In genomic region chr16:31766715-31767114, GRCm38 (mm10) we compare ENCODE assay signal across 14 mouse cellular contexts.
DNase-seq lines count a peak whose midpoint lies in the region; ATAC-seq and TF ChIP-seq lines count a peak whose summit lies in the region.
"Had no signal": no experiment of that assay in that cellular context is flagged by ENCODE, and none has a peak within 500 bp of the region (broad histone marks: within the 10 kb centered on the region; RNA-seq: fewer than 3 reads in every experiment).

No protein-coding gene starts in this region.

- H3K9me3 ChIP-seq in kidney, postnatal 0 days (replicated peaks; ENCODE audit: low read length): no peaks in the 10 kb centered on the region
- H3K9me3 ChIP-seq in forebrain, embryonic 14.5 days (replicated peaks; ENCODE audit: control insufficient read depth, low read length): no peaks in the 10 kb centered on the region
- H3K9me3 ChIP-seq in midbrain, embryonic 16.5 days (replicated peaks; ENCODE audit: control insufficient read depth, low read length, poor library complexity, severe bottlenecking): no peaks in the 10 kb centered on the region
- H3K9me3 ChIP-seq: embryonic facial prominence, embryonic 13.5 days; liver, embryonic 12.5 days had no signal

- WGBS in kidney, postnatal 0 days: 48% methylated on average over 3 of the region's 3 CpGs
- WGBS in forebrain, embryonic 14.5 days: 33% methylated on average over 3 of the region's 3 CpGs
- WGBS in midbrain, embryonic 16.5 days: 13% methylated on average over 3 of the region's 3 CpGs

- H3K27me3 ChIP-seq in kidney, postnatal 0 days (ENCODE audit: insufficient read depth, low read length): no peaks in the 10 kb centered on the region
- H3K27me3 ChIP-seq in forebrain, embryonic 14.5 days (replicated peaks; ENCODE audit: control insufficient read depth, insufficient read depth, low read length): no peaks in the 10 kb centered on the region
- no peaks in the 10 kb centered on the region for H3K27me3 ChIP-seq in midbrain, embryonic 16.5 days (ENCODE audit: control insufficient read depth, insufficient read depth, low read depth, low read length)
- H3K27me3 ChIP-seq: embryonic facial prominence, embryonic 13.5 days; liver, embryonic 12.5 days had no signal

- H3K4me3 ChIP-seq in kidney, postnatal 0 days (replicated peaks; ENCODE audit: low read depth, low read length): no peak overlapping the region
- no peak overlapping the region for H3K4me3 ChIP-seq in forebrain, embryonic 14.5 days (ENCODE audit: low read depth, low read length)
- no peak overlapping the region for H3K4me3 ChIP-seq in midbrain, embryonic 16.5 days (ENCODE audit: low read depth, low read length)
- H3K4me3 ChIP-seq: embryonic facial prominence, embryonic 13.5 days; liver, embryonic 12.5 days; myocyte had no signal

- peak; percentile 24 for DNase-seq in kidney, postnatal 0 days (ENCODE audit: low spot score)
- no peak for DNase-seq in kidney, postnatal 10 days
- peak; percentile 19 for DNase-seq in MN1 (ENCODE audit: low spot score)
- DNase-seq in forebrain, embryonic 14.5 days (ENCODE audit: low spot score): peak; percentile 90
- DNase-seq in right cerebral cortex, postnatal 25 days: no peak
- DNase-seq in left cerebral cortex, adult 8-10 months (ENCODE audit: low spot score in 2 of 2): no peak
- DNase-seq: adrenal gland, postnatal 36 days; cerebellum, adult 18-20 months; right cerebral cortex, adult 18-20 months; thymus, postnatal 36 days had no signal

- H3K36me3 ChIP-seq in kidney, postnatal 0 days (ENCODE audit: insufficient read depth, low read length): no peaks in the 10 kb centered on the region
- H3K36me3 ChIP-seq in forebrain, embryonic 14.5 days (ENCODE audit: control insufficient read depth, insufficient read depth, low read length): no peaks in the 10 kb centered on the region
- no peaks in the 10 kb centered on the region for H3K36me3 ChIP-seq in midbrain, embryonic 16.5 days (ENCODE audit: control insufficient read depth, insufficient read depth, low read length)
- H3K36me3 ChIP-seq: embryonic facial prominence, embryonic 13.5 days; liver, embryonic 12.5 days had no signal

- no peak overlapping the region for H3K9ac ChIP-seq in kidney, postnatal 0 days (ENCODE audit: low read depth, low read length)
- no peak overlapping the region for H3K9ac ChIP-seq in forebrain, embryonic 14.5 days (ENCODE audit: low read length)
- no peak overlapping the region for H3K9ac ChIP-seq in midbrain, embryonic 16.5 days (ENCODE audit: low read depth, low read length)
- H3K9ac ChIP-seq: embryonic facial prominence, embryonic 13.5 days; liver, embryonic 12.5 days had no signal

- no peak overlapping the region for H3K4me2 ChIP-seq in kidney, postnatal 0 days (ENCODE audit: low read length)
- no peak overlapping the region for H3K4me2 ChIP-seq in forebrain, embryonic 14.5 days (ENCODE audit: low read length)
- H3K4me2 ChIP-seq in midbrain, embryonic 16.5 days (ENCODE audit: low read length): no peak overlapping the region
- H3K4me2 ChIP-seq: embryonic facial prominence, embryonic 13.5 days; liver, embryonic 12.5 days had no signal

- H3K27ac ChIP-seq in kidney, postnatal 0 days: no peak overlapping the region
- no peak overlapping the region for H3K27ac ChIP-seq in forebrain, embryonic 14.5 days (ENCODE audit: low read depth, low read length)
- H3K27ac ChIP-seq in midbrain, embryonic 16.5 days (ENCODE audit: low read length): no peak overlapping the region
- H3K27ac ChIP-seq: embryonic facial prominence, embryonic 13.5 days; liver, embryonic 12.5 days had no signal

- ATAC-seq in kidney, postnatal 0 days (replicated peaks; ENCODE audit: low FRiP score, low read depth): no peak
- peak; percentile 87 for ATAC-seq in forebrain, embryonic 14.5 days
- ATAC-seq in midbrain, embryonic 16.5 days: peak; percentile 95
- ATAC-seq: liver, embryonic 12.5 days had no signal

- TF ChIP-seq CTCF in kidney, postnatal 0 days (IDR thresholded peaks at IDR 0.05; ENCODE audit: low read depth): no peak

- no peaks in the 10 kb centered on the region for H3K4me1 ChIP-seq in kidney, postnatal 0 days (replicated peaks; ENCODE audit: insufficient read depth, low read length)
- no peaks in the 10 kb centered on the region for H3K4me1 ChIP-seq in forebrain, embryonic 14.5 days (ENCODE audit: control insufficient read depth, insufficient read depth, low read length)
- H3K4me1 ChIP-seq in midbrain, embryonic 16.5 days (ENCODE audit: control insufficient read depth, insufficient read depth, low read length): 0 out of 2 replicates have a peak, but pooled peaks cover 5% of the 10 kb centered on the region
- H3K4me1 ChIP-seq: embryonic facial prominence, embryonic 13.5 days; liver, embryonic 12.5 days had no signal

Comparison
In these comparisons a context has a peak if more than half of its experiments do, and no peak if none do; other contexts are left out.
1. DNase-seq: peak in kidney, postnatal 0 days (single experiment), MN1 (single experiment) and forebrain, embryonic 14.5 days (single experiment); none in kidney, postnatal 10 days (single experiment), right cerebral cortex, postnatal 25 days (single experiment) and left cerebral cortex, adult 8-10 months (0 of 2).